Mouse (Mus musculus) midbrain, embryonic 11.5 days (tissue): ENCODE results near the gene Mthfsl. TPM values are rescaled to one million over a fixed set of nuclear protein-coding genes. Genes with fewer than 3 reads are reported as not detected.

Experiments used
- polyA plus RNA-seq: library from polyadenylated mRNA; unstranded; fragments of >200 nt; fragmentation: Nextera tagmentation; extraction: Ambion mirVana; gene quantifications from 2 replicates; pipeline ENCODE4 v1.2.1, GENCODE M21; 2014

Mthfsl gene
- polyA plus RNA-seq, 1 experiment from 2014 or later, result 26.6 TPM

Other genes starting within 250 kb of the Mthfsl start
- 132 and 142 TPM in 2 replicates for gene Syncrip, start 237.7 kb downstream of the Mthfsl start, polyA plus RNA-seq
- gene Zfp949, start 172.3 kb downstream of the Mthfsl start, polyA plus RNA-seq, result 7.6 and 9.6 TPM in 2 replicates
- not detected in 2 replicates for gene Trim43a, start 139.4 kb downstream of the Mthfsl start, polyA plus RNA-seq
- gene Bcl2a1d, start 11.6 kb upstream of the Mthfsl start, polyA plus RNA-seq, result not detected in 2 replicates
- 0.08 and 0.15 TPM in 2 replicates for gene Trim43c, start 118.9 kb upstream of the Mthfsl start, polyA plus RNA-seq
- gene Bcl2a1a, start 236.6 kb upstream of the Mthfsl start, polyA plus RNA-seq, result not detected in 2 replicates